Mouse (Mus musculus) megakaryocyte, embryonic 14.5 days (primary cell): ENCODE measurements around the gene Fhl2. TPM values are rescaled to one million over a fixed set of nuclear protein-coding genes. Genes with fewer than 3 reads are reported as not detected.

ENCODE experiments used
- H3K27me3 ChIP-seq: replicated peaks from 2 replicates; pipeline ENCODE3; 2012; ENCODE audit warnings: inconsistent platforms
- H3K36me3 ChIP-seq: replicated peaks from 2 replicates; pipeline ENCODE3; 2012; ENCODE audit warnings: low read length, inconsistent platforms, mixed read lengths
- H3K4me1 ChIP-seq: 2 replicates; pipeline ENCODE4 v1.6.1; 2012; ENCODE audit warnings: inconsistent platforms
- H3K4me3 ChIP-seq: replicated peaks from 2 replicates; pipeline ENCODE3; 2012; ENCODE audit warnings: moderate library complexity, mild to moderate bottlenecking, inconsistent platforms
- H3K9me3 ChIP-seq: 2 replicates; pipeline ENCODE4 v1.6.1; 2012; ENCODE audit warnings: inconsistent platforms
- FLI1 ChIP-seq: IDR thresholded peaks from 2 replicates; pipeline ENCODE4 v1.6.1; 2012; ENCODE audit warnings: low read length, inconsistent platforms, mixed read lengths
- GATA1 ChIP-seq: IDR thresholded peaks from 3 replicates; pipeline ENCODE4 v1.6.1; 2012; ENCODE audit warnings: mixed read lengths, low read length, inconsistent platforms, borderline replicate concordance
- polyA plus RNA-seq: library from polyadenylated mRNA; stranded (reverse); fragments of >175 nt; gene quantifications from 2 replicates; pipeline ENCODE4 v1.2.3, GENCODE M21; 2012; ENCODE audit warnings: low replicate concordance; ENCODE audit not compliant: insufficient read depth

Fhl2 gene
- polyA plus RNA-seq, 1 experiment = 0.56 TPM

- H3K4me1 ChIP-seq = no peaks in the 10 kb centered on the region
- TF ChIP-seq FLI1 = no peak
- TF ChIP-seq GATA1 = no peak
- H3K27me3 ChIP-seq = no peaks in the 10 kb centered on the region
- no peaks in the 10 kb centered on the region for H3K36me3 ChIP-seq
- H3K9me3 ChIP-seq = no peaks in the 10 kb centered on the region
- no peak overlapping the region for H3K4me3 ChIP-seq
Observed at GRCm38 (mm10) chr1:43223097-43223496, 26.3 kb upstream of the Fhl2 start.

- TF ChIP-seq FLI1 = no peak
- no peak for TF ChIP-seq GATA1
- Histone ChIP-seq H3K9me3 (no peaks in the 10 kb centered on the region), H3K27me3 (no peaks in the 10 kb centered on the region), H3K36me3 (no peaks in the 10 kb centered on the region), H3K4me3 (no peak overlapping the region), H3K4me1 (no peaks in the 10 kb centered on the region)
Observed at GRCm38 (mm10) chr1:43218016-43218680, 21.4 kb upstream of the Fhl2 start.

GRCm38 (mm10) chr1:43215601-43216000 is 18.8 kb upstream of the Fhl2 start:
- Histone ChIP-seq H3K4me1 (no peaks in the 10 kb centered on the region), H3K27me3 (peaks cover 3% of the 10 kb centered on the region), H3K36me3 (no peaks in the 10 kb centered on the region), H3K9me3 (no peaks in the 10 kb centered on the region), H3K4me3 (no peak overlapping the region)
- TF ChIP-seq FLI1 (no peak), GATA1 (no peak)

- no peaks in the 10 kb centered on the region for H3K36me3 ChIP-seq
- TF ChIP-seq FLI1 = no peak
- no peak for TF ChIP-seq GATA1
- H3K9me3 ChIP-seq = no peaks in the 10 kb centered on the region
- peaks cover 3% of the 10 kb centered on the region for H3K27me3 ChIP-seq
- H3K4me1 ChIP-seq = no peaks in the 10 kb centered on the region
- H3K4me3 ChIP-seq = no peak overlapping the region
Observed at GRCm38 (mm10) chr1:43211274-43211673, 14.5 kb upstream of the Fhl2 start.

- Histone ChIP-seq H3K36me3 (no peaks in the 10 kb centered on the region), H3K9me3 (no peaks in the 10 kb centered on the region), H3K4me3 (no peak overlapping the region), H3K27me3 (peaks cover 3% of the 10 kb centered on the region), H3K4me1 (no peaks in the 10 kb centered on the region)
- TF ChIP-seq FLI1 (no peak), GATA1 (no peak)
Observed at GRCm38 (mm10) chr1:43210285-43210684, 13.5 kb upstream of the Fhl2 start.

- H3K27me3 ChIP-seq = no peaks in the 10 kb centered on the region
- no peaks in the 10 kb centered on the region for H3K4me1 ChIP-seq
- H3K9me3 ChIP-seq = peaks cover 4% of the 10 kb centered on the region
- TF ChIP-seq FLI1 = no peak
- no peak for TF ChIP-seq GATA1
- H3K4me3 ChIP-seq = no peak overlapping the region
- H3K36me3 ChIP-seq = no peaks in the 10 kb centered on the region
Observed at GRCm38 (mm10) chr1:43207147-43207546, 10.4 kb upstream of the Fhl2 start.

GRCm38 (mm10) chr1:43203282-43203681 is 6.5 kb upstream of the Fhl2 start:
- Histone ChIP-seq H3K36me3 (no peaks in the 10 kb centered on the region), H3K9me3 (peaks cover 24% of the 10 kb centered on the region), H3K27me3 (no peaks in the 10 kb centered on the region), H3K4me3 (no peak overlapping the region), H3K4me1 (no peaks in the 10 kb centered on the region)
- TF ChIP-seq GATA1 (no peak), FLI1 (no peak)

DNA sequence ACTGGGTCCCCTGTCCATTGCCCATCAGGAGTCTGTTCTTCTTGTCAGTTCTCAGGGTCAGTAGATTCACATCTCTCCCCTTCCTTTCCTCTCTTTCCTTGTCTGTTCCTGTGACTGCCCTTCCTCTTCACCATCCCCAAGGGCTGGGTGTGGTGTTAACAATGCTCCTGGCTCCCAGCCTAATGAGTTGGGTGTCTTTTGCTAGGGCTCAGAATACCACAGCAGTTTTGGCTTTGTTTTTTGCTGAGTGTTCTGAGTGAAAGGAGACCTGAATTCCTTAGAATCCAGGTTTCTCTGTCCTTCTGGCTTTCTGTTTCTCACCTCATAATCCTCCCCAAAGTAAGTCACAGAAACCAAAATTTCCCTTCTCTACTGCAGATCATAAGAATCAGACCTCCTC is 5.4 kb upstream of the Fhl2 start:
- Histone ChIP-seq H3K36me3 (no peaks in the 10 kb centered on the region), H3K27me3 (no peaks in the 10 kb centered on the region), H3K4me1 (no peaks in the 10 kb centered on the region), H3K4me3 (no peak overlapping the region), H3K9me3 (peaks cover 24% of the 10 kb centered on the region)
- TF ChIP-seq GATA1 = no peak
- no peak for TF ChIP-seq FLI1

- H3K27me3 ChIP-seq = peaks cover 2% of the 10 kb centered on the region
- no peaks in the 10 kb centered on the region for H3K36me3 ChIP-seq
- no peak overlapping the region for H3K4me3 ChIP-seq
- H3K9me3 ChIP-seq = peaks cover 24% of the 10 kb centered on the region
- no peak for TF ChIP-seq GATA1
- no peak for TF ChIP-seq FLI1
- H3K4me1 ChIP-seq = no peaks in the 10 kb centered on the region
Observed at GRCm38 (mm10) chr1:43201796-43202195, 5.0 kb upstream of the Fhl2 start.

DNA sequence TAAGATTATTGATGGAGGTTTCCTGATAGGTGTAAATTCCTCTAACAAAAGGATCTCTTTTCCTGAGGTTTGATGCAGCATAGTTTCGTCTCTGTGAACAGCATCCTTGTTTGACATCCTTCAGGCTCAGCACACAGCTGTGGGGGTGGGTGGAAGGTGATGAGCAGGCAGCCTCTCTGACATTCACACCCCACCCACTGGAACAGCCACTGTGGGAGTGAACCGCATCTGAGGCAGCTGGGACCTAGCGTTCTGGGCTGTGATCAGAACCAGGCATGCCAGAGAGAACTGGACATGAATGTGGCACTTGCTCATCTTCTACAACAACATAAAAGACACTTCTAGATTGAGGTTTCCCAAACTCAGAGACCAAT is 3.1 kb upstream of the Fhl2 start:
- Histone ChIP-seq H3K36me3 (no peaks in the 10 kb centered on the region), H3K9me3 (peaks cover 24% of the 10 kb centered on the region), H3K4me1 (no peaks in the 10 kb centered on the region), H3K27me3 (peaks cover 3% of the 10 kb centered on the region), H3K4me3 (peak overlapping the region; percentile 67)
- TF ChIP-seq GATA1 (no peak), FLI1 (no peak)
